Mouse (Mus musculus): ENCODE data around the gene Adpgk.

GRCm38 (mm10) chr9:59249359-59249758 is 42.0 kb upstream of the Adpgk start:
- TF ChIP-seq CTCF (IDR thresholded peaks at IDR 0.05; ENCODE audit: insufficient read depth, low read length), result 0 out of 2 replicates have a peak, but pooled peaks have one; percentile 2
- TF ChIP-seq POLR2A (IDR thresholded peaks at IDR 0.05; ENCODE audit: borderline replicate concordance, extremely low read depth, low read depth, low read length), result no peak
